Mouse (Mus musculus) left cerebral cortex, postnatal 10 days (tissue): ENCODE results near the gene a. TPM values are rescaled to one million over a fixed set of nuclear protein-coding genes. Genes with fewer than 3 reads are reported as not detected.
"Not testable (repeated sequence)": the region's sequence is repeated elsewhere in the genome, so short reads cannot be mapped to it uniquely, and the experiment has no call there.

Experiments
- DNase-seq, 2 experiments: peaks; one replicate each; pipeline ENCODE4 v3.0.0; 2021 to 2022; ENCODE audit warnings: low spot score in 2 of 2, mixed read lengths in 1 of 2; ENCODE audit errors: extremely low spot score in 1 of 2
- intact Hi-C: fragments of 180-260 bp; cut with DNase I; formaldehyde crosslinking; loops from one replicate; pipeline ENCODE4 v1.15.1; 2025
- total RNA-seq, 2 experiments: library from RNA; stranded (reverse); gene quantifications; 2 replicates each; pipeline ENCODE4 v1.2.3; 2021

Gene a
- total RNA-seq, 2 experiments from 2014 or later = 0.77 TPM; not detected in 1

DNA sequence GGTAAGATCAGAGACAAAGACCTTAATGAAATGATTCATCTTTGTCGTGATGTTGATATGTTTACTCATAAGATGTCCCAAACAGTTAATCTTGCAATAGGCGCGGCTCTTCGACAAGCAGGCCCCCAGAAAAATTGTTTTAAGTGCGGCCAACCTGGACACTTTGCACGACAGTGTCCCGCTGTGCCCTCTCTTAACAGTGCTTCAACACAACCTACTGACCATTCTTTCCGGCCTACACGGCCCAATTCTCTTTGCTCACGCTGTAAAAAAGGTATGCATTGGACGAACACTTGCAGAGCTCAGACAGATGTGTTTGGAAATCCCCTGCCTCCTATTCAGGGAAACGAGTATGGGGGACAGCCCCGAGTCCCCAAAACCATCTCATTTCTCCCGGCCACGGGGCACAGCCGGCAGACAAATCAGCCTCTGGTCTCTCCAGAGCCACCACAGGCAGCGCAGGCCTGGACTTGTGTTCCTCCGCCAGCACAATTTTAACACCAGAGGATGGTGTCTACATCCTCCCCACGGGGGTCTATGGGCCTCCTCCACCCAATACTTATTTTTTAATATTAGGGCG is 229.1 kb downstream of the a start:
- DNase-seq, intact Hi-C loops: not testable (repeated sequence)

GRCm38 (mm10) chr2:155030831-155031230 is 239.6 kb downstream of the a start:
- intact Hi-C loops = loop anchor here (1.0 kb wide), 1 partner anchor 17 kb away; no protein-coding TSS in a partner anchor
- peak in 1 of 2 experiments; percentile 29 for DNase-seq

GRCm38 (mm10) chr2:155032938-155033710 is 241.9 kb downstream of the a start:
- no peak for DNase-seq
- intact Hi-C loops = no loop called here

GRCm38 (mm10) chr2:155039956-155040355 is 248.8 kb downstream of the a start:
- DNase-seq = no peak
- intact Hi-C loops = no loop called here

- no peak for DNase-seq
- intact Hi-C loops = no loop called here
Measured at GRCm38 (mm10) chr2:155044542-155044941, 253.3 kb downstream of the a start.

- intact Hi-C loops = no loop called here
- no peak for DNase-seq
Measured at GRCm38 (mm10) chr2:155045075-155045474, 253.9 kb downstream of the a start.

DNA sequence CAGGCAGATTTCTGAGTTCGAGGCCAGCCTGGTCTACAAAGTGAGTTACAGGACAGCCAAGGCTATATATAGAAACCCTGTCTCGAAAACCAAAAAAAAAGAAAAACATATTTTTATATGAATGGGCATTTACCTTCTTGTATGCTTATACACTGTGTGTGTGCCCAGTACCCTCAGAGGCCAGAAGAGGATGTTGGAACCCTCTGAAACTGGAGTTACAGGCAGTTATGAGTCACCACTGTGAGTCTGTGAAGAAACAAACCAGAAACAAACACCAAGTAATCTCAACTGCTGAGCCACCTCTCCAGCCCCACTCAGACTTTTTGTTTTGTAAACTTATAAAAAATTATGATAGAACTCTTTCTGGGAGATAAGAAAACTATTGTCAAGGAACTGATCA is 255.6 kb downstream of the a start:
- intact Hi-C loops = no loop called here
- no peak for DNase-seq

GRCm38 (mm10) chr2:155047452-155048178 is 256.4 kb downstream of the a start:
- intact Hi-C loops = no loop called here

GRCm38 (mm10) chr2:155050108-155050503 is 258.9 kb downstream of the a start:
- intact Hi-C loops = no loop called here

More at GRCm38 (mm10) chr2:155047452-155048178, 256.4 kb downstream of the a start:
- no peak for DNase-seq

GRCm38 (mm10) chr2:155050504-155051236 is 259.5 kb downstream of the a start:
- intact Hi-C loops = no loop called here
- peak; percentile 92 to 95 for DNase-seq

More at GRCm38 (mm10) chr2:155050108-155050503, 258.9 kb downstream of the a start:
- DNase-seq = no peak

DNA sequence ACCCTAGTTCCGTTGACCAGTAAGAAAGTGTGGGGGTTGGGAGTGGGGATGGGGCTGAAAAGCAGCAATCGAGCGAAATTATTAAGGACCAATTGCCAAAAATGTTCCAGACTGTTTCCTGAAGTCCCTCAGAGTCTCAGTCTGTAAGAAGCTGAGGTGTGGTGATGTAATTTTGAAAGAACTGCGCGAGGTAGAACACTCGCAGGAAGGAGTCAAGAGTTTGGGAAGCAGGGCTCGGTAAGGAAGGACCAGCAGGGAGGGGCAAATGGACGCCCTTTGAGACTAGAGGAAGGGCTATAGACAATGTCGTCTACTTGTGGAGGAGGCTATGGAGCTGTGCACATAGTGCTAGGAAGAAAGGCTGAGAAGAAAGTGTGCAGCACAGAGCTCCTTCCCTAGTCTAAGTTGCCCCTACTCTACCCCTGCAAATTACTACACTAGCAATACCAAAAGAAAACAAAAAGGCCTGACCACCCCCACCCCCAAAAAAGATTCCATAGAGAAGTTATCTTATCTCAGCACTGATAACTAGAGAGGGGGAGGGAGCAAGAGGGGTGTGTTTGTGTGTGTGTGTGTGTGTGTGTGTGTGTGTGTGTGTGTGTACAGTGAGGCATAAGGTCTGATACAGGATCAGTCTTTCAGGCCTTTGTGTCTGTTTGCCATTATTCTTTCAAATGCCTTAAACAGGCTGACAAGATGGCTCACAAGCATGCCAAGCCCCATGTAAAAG is 260.6 kb downstream of the a start:
- intact Hi-C loops = no loop called here
- DNase-seq = no peak

DNA sequence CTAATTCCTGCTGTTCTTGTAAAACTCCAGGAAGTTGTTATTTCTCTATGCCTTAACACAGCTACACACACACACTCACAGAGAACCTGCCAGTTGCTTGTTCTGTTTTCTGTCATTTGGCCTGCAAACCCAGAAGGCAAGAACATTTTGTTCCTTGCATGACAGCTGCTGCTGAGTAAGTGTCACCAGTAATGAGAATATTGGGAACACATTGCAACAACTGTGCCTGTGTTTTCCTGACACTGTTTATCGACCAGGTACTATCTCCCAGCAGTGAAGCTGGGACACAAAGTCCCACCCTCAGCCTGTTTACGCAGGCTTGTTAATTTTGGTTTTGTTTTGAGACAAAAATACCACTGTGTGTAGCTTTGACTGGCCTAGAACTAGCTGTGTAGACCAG is 261.5 kb downstream of the a start:
- intact Hi-C loops = no loop called here
- DNase-seq = no peak

DNA sequence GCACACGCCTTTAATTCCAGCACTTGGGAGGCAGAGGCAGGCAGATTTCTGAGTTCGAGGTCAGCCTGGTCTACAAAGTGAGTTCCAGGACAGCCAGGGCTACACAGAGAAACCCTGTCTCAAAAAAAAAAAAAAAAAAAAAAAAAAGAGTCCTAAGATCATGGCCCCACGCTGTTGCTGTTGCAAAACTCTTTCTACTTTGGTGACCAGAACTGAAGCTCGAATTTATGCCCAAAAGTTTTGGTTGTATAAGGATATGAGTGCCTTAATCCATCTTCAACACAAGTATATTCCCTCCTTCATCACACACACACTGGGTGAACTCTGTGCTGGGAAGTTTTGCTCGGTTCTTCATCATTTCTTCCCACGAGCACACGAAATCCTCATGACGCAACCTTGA is 262.3 kb downstream of the a start:
- DNase-seq, intact Hi-C loops: not testable (repeated sequence)

- intact Hi-C loops = no loop called here
Measured at GRCm38 (mm10) chr2:155054672-155055071, 263.5 kb downstream of the a start.

DNA sequence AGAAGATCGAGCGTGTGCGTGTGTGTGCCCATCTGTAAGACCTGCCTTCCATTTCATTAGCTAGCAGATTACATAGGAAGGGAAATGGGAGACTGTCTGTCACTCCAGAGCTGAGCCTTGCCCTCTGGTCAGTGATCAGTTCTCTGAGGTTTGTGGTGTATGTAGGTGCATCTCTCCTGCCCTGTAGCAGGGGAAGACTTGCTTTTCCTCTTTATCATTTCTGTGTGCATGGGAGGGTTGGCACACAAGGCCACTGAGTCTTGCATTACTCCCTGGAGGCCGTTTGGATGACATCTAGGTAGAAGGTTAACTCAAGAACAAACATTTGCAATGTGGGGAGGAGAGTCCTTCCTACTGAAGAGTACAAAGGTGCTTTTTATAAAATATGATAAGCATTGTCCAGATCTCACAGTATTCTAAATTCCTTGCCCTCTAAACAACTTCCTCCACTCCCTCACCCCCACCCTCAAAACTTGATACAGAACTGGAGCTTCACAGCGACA is 264.9 kb downstream of the a start:
- intact Hi-C loops = no loop called here

More at GRCm38 (mm10) chr2:155054672-155055071, 263.5 kb downstream of the a start:
- DNase-seq = no peak

GRCm38 (mm10) chr2:155057361-155057760 is 266.2 kb downstream of the a start:
- no peak for DNase-seq
- intact Hi-C loops = no loop called here

More for the DNA sequence above, 264.9 kb downstream of the a start:
- DNase-seq = no peak

GRCm38 (mm10) chr2:155071027-155071426 is 279.8 kb downstream of the a start:
- no peak for DNase-seq
- intact Hi-C loops = no loop called here
